Mouse (Mus musculus) cortical plate, adult 2 months (tissue): Measurements from ENCODE around the gene Smim4. TPM values are rescaled to one million over a fixed set of nuclear protein-coding genes. Genes with fewer than 3 reads are reported as not detected.

Experiments
- H3K27ac ChIP-seq: fragments of 200-500 bp; 2 replicates; pipeline ENCODE4 v1.5.1; 2012; ENCODE audit warnings: low read length, control low read depth, inconsistent platforms; ENCODE audit not compliant: insufficient read depth
- H3K4me1 ChIP-seq: fragments of 200-500 bp; 2 replicates; pipeline ENCODE4 v1.6.1; 2011; ENCODE audit warnings: low read length; ENCODE audit not compliant: control insufficient read depth, insufficient read depth
- H3K4me3 ChIP-seq: fragments of 200-500 bp; 2 replicates; pipeline ENCODE4 v1.5.1; 2011; ENCODE audit warnings: mild to moderate bottlenecking, low read length, control low read depth; ENCODE audit not compliant: insufficient read depth
- CTCF ChIP-seq: fragments of 200-500 bp; IDR thresholded peaks from 2 replicates; pipeline ENCODE4 v1.5.1; 2011; ENCODE audit warnings: mild to moderate bottlenecking, control low read depth, low read length; ENCODE audit not compliant: insufficient read depth; ENCODE audit errors: extremely low read depth
- POLR2A ChIP-seq: fragments of 200-500 bp; IDR thresholded peaks from 2 replicates; pipeline ENCODE4 v1.6.1; 2011; ENCODE audit warnings: mild to moderate bottlenecking, low read length, control low read depth; ENCODE audit not compliant: insufficient read depth; ENCODE audit errors: extremely low read depth
- polyA plus RNA-seq: library from polyadenylated mRNA; depleted of rRNA; stranded (reverse); fragments of >200 nt; gene quantifications from 2 replicates; pipeline ENCODE4 v1.2.3, GENCODE M21; 2012; rRNA removed

The Smim4 gene
- polyA plus RNA-seq, 1 experiment, result 28.4 TPM

DNA sequence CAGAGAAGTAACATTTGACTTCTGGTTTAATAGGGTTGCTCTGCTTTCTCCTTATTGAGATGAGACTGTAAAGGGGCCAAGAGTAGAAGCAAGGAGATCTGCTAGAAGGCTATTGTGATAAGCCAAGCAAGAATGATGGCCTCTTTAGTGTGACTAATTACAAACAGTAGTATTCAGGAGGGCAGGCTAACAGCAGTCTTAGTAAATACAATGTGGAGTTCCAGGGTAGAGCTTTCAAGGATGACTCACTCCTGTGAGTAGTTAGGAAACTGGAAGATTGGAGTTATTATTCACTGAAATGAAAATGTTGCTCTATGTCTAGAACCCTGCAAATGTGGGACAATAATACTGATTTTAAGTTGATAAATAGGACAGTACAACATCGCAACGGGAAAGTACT lies 40.2 kb downstream of the Smim4 start:
- no peak overlapping the region for H3K27ac ChIP-seq
- TF ChIP-seq POLR2A (no peak), CTCF (no peak)
- H3K4me1 ChIP-seq, result no peaks in the 10 kb centered on the region
- H3K4me3 ChIP-seq, result no peak overlapping the region

DNA sequence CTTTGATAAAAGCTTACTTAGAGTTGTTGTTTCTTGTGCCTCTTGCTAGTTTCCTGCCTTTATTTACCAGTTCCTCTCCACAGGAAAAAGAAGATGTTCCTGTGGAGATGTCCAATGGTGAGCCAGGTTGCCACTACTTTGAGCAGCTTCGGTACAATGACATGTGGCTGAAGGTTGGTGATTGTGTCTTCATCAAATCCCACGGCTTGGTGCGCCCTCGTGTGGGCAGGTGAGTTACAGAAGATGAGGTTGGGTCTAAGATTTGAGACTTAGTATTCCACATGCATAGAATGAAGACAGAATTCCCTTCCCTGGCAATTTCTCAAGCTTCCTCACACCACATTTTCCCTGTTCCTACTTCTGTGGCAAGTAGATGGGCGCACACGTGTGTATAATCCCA lies 41.3 kb downstream of the Smim4 start:
- no peak for TF ChIP-seq POLR2A
- TF ChIP-seq CTCF, result no peak
- Histone ChIP-seq H3K27ac (no peak overlapping the region), H3K4me1 (no peaks in the 10 kb centered on the region), H3K4me3 (no peak overlapping the region)

DNA sequence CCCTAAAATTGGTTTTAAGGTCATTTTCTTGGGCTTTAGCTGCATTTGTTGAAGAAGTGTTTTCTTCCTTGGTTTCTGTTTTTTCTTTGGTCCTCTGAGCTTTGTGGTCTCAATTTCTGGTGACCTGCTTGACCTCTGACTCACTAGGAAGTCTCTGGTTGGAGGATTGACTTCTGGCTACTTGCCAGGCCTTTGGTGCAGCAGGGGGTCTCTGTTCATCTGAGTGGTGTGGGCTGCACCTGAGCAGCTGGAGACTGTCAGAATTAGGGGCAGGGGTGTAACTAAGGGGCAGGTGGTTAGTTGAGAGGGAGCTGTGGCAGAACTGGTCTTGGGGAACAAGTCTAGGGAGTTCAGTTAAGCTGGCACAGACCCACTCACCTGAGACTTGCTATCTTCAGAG lies 47.6 kb downstream of the Smim4 start:
- no peak overlapping the region for H3K27ac ChIP-seq
- no peak overlapping the region for H3K4me3 ChIP-seq
- TF ChIP-seq CTCF (no peak), POLR2A (no peak)
- H3K4me1 ChIP-seq, result no peaks in the 10 kb centered on the region

DNA sequence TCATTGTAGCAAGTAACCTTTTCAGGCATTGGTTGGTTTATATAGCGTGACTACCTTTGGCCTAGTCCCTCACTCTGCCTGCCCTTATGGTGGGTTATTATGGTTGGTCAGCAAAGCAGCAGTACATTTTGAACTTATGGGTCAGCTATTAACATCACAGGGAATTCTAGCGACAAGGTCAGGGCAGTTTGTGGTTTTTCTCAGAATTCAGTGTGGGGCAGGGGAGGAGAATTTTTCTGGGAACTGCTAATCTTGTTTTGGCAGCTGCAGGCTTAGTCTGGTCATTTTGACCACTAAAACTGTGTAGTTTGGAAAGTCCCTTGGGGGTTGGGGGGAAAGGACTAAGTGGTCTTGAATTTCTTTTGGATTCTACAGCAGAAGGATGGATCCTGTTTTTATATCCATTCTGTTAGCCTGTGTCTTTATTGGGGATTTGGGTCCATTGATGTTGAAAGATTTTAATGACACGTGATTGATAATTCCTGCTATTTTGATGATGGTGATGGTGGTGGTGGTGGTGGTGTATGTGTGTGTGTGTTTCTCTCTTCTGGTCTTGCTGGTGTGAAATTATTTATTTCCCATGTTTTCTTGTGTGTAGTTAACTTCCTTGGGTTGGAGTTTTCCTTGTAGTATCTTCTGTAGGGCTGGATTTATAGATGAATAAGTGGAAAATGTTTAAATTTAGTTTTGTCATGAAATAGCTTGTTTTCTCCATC lies 49.3 kb downstream of the Smim4 start:
- TF ChIP-seq POLR2A, result no peak
- TF ChIP-seq CTCF, result no peak
- H3K27ac ChIP-seq, result no peak overlapping the region
- no peaks in the 10 kb centered on the region for H3K4me1 ChIP-seq
- H3K4me3 ChIP-seq, result no peak overlapping the region

DNA sequence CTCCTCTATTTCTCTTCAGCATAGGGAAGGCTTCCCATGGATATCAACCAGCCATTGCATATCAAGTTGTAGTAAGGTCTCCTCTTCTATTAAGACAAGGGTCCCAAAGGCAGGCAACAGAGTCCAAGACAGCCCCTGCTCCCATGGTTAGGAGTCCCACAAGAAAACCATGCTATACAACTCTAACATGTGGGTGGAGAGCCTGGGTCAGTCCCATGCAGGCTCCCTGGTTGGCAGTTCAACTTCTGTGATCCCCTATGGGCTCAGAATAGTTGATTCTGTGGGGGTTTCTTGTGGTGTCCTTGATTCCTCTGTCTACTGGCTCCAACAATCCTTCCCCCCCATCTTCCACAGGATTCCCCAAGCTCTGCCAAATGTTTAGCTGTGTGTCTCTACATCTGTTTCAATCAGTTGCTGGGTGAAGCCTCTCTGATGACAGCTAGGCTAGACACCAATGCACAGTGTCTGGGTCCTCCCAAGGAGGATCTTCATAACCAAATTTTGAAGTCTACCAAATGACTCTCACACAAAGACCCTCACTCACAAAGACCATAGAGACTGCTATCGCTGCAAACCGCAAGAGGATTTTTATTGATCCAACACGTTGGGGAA lies 50.1 kb downstream of the Smim4 start:
- no peak for TF ChIP-seq POLR2A

DNA sequence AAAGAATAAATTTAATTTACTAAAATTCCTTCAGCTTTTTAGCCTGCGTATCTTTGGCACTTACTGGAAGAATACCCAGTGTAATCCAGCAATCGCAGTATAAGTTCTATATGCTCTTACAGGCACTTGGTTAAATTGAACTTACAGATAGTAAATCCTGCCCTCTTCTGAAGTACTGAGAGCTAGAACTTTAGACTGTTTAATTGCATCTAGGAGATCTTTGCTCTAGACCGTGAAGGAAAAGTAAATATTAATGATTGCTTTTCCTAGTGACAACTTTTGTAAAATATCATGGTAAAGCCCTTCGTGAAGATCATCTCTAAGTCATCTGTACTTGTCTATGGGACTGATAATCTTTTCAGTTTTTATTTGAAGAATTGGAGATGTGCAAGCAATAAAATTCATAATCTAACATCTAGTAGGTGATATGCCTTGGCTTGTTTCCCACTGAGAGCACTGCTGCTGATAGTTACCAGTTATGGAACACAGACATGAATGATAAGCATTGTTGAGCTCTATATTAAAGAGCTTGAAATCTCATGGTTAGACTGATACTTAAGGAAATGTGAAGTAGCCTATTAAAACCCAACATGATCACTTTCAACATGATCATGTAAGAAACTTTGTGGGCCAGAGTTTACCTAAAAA lies 59.5 kb downstream of the Smim4 start:
- no peak overlapping the region for H3K4me3 ChIP-seq
- TF ChIP-seq POLR2A, result no peak
- no peak overlapping the region for H3K27ac ChIP-seq
- H3K4me1 ChIP-seq, result no peaks in the 10 kb centered on the region

More for the DNA sequence above, 50.1 kb downstream of the Smim4 start:
- H3K4me1 ChIP-seq, result no peaks in the 10 kb centered on the region
- no peak overlapping the region for H3K4me3 ChIP-seq
- H3K27ac ChIP-seq, result no peak overlapping the region

DNA sequence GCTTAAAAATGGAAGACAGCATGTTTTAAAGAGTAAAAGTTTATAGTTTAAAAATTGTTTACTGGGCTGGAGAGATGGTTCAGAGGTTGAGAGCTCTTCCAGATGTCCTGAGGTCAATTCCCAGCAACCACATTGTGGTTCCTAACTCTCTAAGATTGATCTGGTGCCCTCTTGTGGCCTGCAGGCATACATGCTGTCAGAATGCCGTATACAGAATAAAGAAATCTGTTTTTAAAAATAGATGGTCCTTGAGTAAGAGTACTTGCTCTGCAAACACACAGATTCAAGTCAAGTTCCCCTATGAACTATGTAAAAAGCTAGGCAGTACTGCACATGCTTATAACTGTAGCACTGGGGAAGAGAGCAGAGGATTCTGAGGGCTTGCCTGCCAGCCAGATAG lies 66.5 kb downstream of the Smim4 start:
- Histone ChIP-seq H3K4me1 (no peaks in the 10 kb centered on the region), H3K4me3 (no peak overlapping the region), H3K27ac (no peak overlapping the region)
- TF ChIP-seq POLR2A, result no peak
- TF ChIP-seq CTCF, result 0 out of 2 replicates have a peak, but pooled peaks have one; percentile 8

DNA sequence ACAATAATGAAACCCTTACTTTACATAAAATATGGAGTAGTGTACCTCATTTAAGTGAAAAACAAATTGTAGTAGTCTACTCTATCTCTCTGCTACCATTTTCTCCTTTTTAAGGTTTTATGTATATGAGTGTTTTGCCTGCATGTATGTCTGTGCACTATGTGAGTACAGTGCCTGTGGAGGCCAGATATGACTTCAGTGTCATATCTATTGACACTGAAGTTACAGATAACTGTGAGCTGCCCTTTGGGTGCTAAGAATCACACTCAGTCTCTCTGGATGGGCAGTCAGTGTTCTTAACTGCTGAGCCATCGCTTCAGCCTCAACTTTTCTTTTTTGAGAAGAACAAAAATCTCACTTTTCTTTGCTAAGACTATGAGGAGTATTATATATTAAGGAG lies 82.9 kb downstream of the Smim4 start:
- no peak for TF ChIP-seq POLR2A
- TF ChIP-seq CTCF, result no peak
- H3K4me1 ChIP-seq, result no peaks in the 10 kb centered on the region
- no peak overlapping the region for H3K4me3 ChIP-seq
- no peak overlapping the region for H3K27ac ChIP-seq

DNA sequence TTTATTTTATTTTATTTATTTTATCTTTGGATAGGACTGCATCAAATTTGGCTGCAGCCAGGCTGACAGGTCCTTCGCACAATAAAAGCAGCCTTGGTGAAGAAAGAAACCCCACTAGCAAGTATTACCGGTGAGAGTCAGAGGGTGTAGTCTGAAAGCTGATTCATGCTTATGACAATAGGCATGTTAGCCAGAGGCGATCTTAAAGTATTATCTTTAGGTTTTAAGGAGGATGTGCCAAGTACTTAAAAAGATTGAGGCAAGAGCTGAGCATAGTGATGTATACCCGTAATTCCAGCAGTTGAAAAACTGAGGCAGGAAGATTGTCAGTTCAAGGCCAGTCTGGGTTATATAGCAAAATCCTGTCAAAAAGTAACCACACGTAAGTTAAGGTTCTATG lies 83.5 kb downstream of the Smim4 start:
- no peak overlapping the region for H3K27ac ChIP-seq
- no peak overlapping the region for H3K4me3 ChIP-seq
- H3K4me1 ChIP-seq, result no peaks in the 10 kb centered on the region
- TF ChIP-seq POLR2A (no peak), CTCF (no peak)

Other genes with a start within 250 kb of the Smim4 start
- 2.5 and 3.0 TPM in 2 replicates for gene Mustn1, start 249.8 kb downstream of the Smim4 start, polyA plus RNA-seq
- gene Itih4, start 242.5 kb downstream of the Smim4 start, polyA plus RNA-seq, result 0.04 and 0.09 TPM in 2 replicates
- gene Itih3, start 205.2 kb downstream of the Smim4 start, polyA plus RNA-seq, result 33.1 and 33.5 TPM in 2 replicates
- not detected in 2 replicates for gene Itih1, start 185.7 kb downstream of the Smim4 start, polyA plus RNA-seq
- 13.3 and 14.2 TPM in 2 replicates for gene Nek4, start 177.6 kb downstream of the Smim4 start, polyA plus RNA-seq
- gene Glt8d1, start 127.6 kb downstream of the Smim4 start, polyA plus RNA-seq, result 93.9 and 94.9 TPM in 2 replicates
- gene Spcs1, start 127.3 kb downstream of the Smim4 start, polyA plus RNA-seq, result 251 and 272 TPM in 2 replicates
- 15.5 and 17.0 TPM in 2 replicates for gene Pbrm1, start 109.8 kb downstream of the Smim4 start, polyA plus RNA-seq
- 55.6 and 57.8 TPM in 2 replicates for gene Gnl3, start 109.8 kb downstream of the Smim4 start, polyA plus RNA-seq
- 12.8 and 13.0 TPM in 2 replicates for gene Nt5dc2, start 2.1 kb upstream of the Smim4 start, polyA plus RNA-seq
- 17.0 and 17.6 TPM in 2 replicates for gene Stab1, start 39.7 kb upstream of the Smim4 start, polyA plus RNA-seq
- gene Tnnc1, start 79.4 kb upstream of the Smim4 start, polyA plus RNA-seq, result 43.3 and 50.1 TPM in 2 replicates
- gene Nisch, start 88.0 kb upstream of the Smim4 start, polyA plus RNA-seq, result 293 TPM in 2 replicates
- 3.1 and 3.2 TPM in 2 replicates for gene Sema3g, start 88.9 kb upstream of the Smim4 start, polyA plus RNA-seq
- gene Phf7, start 122.4 kb upstream of the Smim4 start, polyA plus RNA-seq, result 5.3 and 7.6 TPM in 2 replicates
- 140 and 143 TPM in 2 replicates for gene Bap1, start 122.5 kb upstream of the Smim4 start, polyA plus RNA-seq
- gene Dnah1, start 194.9 kb upstream of the Smim4 start, polyA plus RNA-seq, result 6.0 and 6.5 TPM in 2 replicates
- 31.2 and 32.4 TPM in 2 replicates for gene Capn7, start 207.7 kb upstream of the Smim4 start, polyA plus RNA-seq